Mouse (Mus musculus) liver, embryonic 14.5 days (tissue): ENCODE results near the gene Olfr1356.
"Not testable (repeated sequence)": the region's sequence is repeated elsewhere in the genome, so short reads cannot be mapped to it uniquely, and the experiment has no call there.

Source experiments
- CTCF ChIP-seq: IDR thresholded peaks from 2 replicates; pipeline ENCODE4 v1.5.1; 2016; ENCODE audit warnings: antibody characterized with exemption, low read depth, control low read depth
- EP300 ChIP-seq: IDR thresholded peaks from 2 replicates; pipeline ENCODE4 v1.6.1; 2016; ENCODE audit warnings: antibody characterized with exemption, low read depth

- not testable (repeated sequence) for TF ChIP-seq CTCF, EP300
Observed at GRCm38 (mm10) chr10:78840456-78840855, 11.5 kb downstream of the Olfr1356 start.
